Mouse (Mus musculus): ENCODE measurements around the gene Prcd.

DNA sequence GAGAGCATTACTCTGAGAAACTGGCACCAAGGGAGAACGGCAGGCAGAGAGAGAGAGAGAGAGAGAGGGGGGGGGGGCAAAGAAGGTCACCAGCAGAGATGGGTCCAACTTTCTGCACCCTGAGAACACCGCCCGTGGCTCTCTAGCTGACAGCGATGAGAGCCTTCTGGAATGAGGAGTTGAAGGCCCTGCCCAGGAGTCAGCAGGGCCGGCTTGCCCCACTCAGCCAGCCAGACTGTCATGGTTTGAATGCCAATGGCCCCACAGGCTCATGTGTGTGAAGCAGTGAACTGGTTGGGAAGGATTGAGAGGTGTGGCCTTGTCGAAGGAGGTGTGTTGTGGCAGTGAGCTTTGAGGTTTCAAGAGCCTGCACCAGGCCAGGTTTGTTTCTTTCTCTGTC, 40.1 kb upstream of the Prcd start:
- no peak for TF ChIP-seq POLR2A (IDR thresholded peaks at IDR 0.05; ENCODE audit: borderline replicate concordance, extremely low read depth, low read depth, low read length)
- TF ChIP-seq CTCF (IDR thresholded peaks at IDR 0.05; ENCODE audit: insufficient read depth, low read length) = no peak

Measured in lung, adult 2 months (tissue).